Mouse (Mus musculus): ENCODE measurements around the gene Parvb.
"Not testable (repeated sequence)": the region's sequence is repeated elsewhere in the genome, so short reads cannot be mapped to it uniquely, and the experiment has no call there.

The Parvb gene

DNA sequence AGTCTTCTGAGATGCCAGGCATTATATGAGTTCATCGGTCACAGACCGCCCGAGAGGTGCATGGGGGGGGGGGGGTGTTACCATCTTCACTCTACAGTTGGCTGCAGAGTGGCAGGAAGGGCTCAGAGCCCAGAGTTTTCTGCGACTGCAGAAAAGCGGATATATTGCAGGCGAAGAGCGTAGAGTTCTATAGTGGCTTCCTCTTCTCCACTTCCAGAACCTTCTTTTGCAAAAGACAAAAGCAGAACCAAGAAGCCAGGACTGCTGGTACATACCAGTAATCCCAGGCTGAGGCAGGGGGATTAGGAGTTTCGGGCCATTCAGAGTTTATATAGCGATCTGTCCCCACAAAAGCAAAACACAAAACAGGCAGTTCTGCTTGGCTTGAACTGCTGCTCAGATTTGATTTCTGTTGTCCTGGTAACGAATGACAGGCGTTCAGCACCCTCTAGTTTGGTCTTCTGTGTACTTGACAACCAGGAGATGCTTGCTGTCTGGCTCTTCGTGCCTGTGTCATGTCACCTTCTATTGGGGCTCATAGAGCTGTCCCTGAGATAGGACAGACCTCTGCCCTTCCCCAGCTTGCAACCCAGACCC, 24.5 kb downstream of the Parvb start:
- DNase-seq (ENCODE audit: low read depth, low spot score), result no peak

DNA sequence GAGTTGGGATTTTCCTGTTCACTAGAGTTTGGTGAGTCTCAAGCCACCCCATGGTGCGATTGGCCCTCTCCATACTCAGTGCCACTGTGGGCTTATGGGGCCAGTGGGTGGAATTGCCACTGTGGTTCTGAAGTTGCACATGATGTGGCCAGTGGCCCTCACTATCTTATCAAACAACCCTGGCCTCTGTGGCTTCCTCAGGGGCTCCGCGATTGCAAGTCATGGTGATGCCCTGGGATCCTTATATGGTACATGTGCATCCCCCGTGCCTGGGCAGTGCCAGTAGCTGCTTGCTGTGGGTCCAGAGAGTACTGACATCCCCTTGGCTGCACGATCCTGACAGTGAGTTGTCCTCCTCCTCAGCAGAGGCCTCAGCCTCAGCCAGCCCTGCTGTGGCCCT, 25.0 kb downstream of the Parvb start:
- DNase-seq (ENCODE audit: low read depth, low spot score), result no peak

DNA sequence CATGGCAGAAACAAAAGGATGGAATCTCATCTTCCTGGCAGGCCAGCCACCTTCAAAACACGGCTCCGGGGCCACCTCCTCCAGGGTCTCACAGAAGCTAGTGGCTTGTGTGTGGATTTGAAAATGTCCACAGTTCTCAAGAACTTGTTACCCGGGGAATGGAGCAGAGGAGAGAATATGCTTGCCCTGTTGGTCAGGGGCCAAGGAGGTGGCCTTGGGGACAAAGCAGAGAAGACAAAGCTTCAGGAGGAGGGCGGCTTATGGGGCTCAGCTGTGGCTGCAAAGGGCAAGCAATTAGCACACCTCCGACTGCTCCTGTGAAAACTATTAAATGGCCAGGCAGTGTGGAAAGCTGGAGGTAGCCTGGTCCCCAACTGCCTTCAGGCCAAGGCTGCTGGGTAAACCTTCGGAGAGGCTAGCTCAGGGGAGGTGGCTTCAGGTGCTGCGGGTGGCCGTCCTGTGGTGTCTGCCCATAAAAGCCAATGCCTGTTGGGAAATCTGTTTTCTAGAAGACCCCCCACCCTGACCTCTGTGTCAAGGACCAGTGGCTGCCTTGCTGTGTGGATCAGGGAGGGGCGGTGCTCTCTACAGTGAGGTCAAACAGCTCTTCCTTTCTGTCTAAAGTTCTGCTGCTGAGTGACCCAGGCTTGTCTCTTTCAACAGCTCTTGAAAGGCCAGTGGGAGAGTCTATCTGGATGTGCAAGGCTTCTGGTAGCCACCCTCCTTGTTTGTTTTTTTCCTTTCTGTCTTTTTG, 26.9 kb downstream of the Parvb start:
- peak; percentile 48 for DNase-seq (ENCODE audit: low read depth, low spot score)

DNA sequence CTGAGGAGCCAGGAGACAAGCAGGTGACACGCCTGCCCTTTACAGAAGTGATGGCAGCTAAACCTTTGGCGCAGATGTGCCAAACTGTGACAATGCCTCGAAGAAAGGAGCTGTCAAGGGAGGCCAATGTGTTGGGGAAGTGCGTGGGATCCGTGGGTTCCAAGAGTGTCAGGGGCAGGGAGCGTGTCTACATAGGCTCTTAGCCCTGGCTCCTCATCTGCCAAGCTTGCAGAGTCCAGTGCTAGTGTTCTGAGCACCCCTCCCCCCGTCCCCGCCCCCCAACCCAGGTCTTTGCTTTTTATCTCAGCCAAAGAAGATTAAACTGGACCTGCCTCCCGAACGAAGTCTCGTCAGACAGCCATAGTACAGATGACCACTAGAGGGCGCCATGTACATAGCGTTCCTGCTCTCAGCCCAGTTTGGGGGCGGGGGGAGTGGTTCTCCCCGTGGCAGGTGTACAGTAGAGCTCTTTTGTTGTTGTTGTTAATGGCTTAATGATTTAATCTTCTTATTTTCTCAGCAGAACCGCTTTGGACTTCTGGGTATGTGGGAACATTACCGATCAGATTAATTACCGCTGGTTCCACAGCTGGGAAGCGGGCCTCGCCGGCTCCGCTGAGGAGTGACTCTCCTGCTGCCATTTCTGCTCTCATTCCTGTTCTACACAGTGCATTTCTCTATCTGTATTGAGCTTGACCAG, 28.4 kb downstream of the Parvb start:
- DNase-seq (ENCODE audit: low read depth, low spot score), result peak; percentile 68

DNA sequence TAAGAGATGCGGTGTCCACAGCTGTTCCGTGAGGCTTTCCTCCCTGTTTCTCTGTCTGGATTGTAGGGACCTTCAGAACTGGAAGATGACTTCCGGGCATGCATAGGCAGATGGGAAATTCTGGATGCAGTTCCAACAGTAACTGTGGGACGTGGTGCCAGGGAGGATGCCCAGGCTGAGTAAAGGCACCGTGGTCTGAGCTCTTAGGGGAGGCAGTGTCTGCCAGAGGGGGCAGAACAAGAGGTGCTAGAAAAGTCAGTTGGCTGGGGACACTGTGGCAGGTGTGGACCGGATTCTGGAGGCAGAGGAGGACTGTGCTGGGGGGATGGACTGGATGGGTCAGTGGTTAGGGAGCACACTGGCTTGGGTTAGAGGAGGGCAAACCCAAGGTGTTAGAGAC, 30.8 kb downstream of the Parvb start:
- no peak for DNase-seq (ENCODE audit: low read depth, low spot score)

DNA sequence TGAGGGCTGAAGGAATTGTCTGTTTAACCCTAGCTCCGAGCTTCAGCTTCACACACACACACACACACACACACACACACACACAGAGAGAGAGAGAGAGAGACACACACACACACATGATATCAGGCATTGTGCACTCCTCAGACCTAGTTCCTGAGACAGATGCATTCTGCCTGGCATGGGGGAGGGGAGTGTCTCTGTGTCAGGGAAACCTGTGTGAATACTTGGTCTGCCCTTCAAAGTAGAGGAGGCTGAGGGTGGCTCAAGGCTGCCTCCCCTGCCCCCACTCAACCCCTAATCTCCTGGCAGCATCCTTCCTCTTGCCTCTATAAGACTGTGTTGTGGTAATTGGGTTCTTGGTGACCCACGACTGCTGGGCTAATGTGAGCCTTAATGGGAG, 31.7 kb downstream of the Parvb start:
- no peak for DNase-seq (ENCODE audit: low read depth, low spot score)

DNA sequence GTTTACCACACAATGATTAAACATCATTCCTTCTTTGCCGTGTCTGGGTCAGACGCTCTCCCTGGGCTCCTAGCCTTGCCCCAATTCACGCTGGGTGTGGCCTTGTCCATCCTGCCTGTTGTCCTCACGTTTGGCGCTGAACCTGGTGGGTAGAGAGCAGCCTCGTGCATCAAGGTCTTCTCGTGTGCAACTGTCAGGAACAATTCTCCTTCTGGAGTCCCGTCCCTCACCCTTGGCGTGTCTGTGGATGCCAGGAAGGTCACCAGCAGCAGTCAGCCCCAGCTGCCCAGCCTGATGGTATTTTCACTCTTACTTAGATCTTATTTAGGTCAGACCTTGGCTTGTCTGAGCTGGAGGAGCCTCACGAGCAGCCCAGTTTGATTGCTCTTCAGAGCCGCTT, 33.3 kb downstream of the Parvb start:
- DNase-seq (ENCODE audit: low read depth, low spot score), result no peak

DNA sequence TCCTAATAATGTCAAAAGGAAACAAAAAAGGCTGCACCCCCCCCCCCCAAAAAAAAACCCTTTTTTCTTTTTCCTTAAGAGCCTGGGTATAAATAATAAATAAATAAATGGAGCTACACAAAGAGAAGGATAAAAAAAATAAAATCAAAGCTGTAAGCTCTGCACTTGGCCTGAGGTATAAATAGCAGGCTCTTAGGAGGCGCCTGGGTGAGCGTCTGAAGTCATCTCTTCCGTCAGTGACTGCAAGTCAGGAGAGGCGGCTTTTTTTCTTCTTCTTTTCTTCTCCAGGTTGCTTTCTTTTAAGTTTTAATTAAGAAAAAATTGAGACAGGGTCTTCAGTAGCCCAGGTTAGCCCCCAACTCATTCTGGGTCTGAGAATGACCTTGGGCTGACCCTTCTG, 34.4 kb downstream of the Parvb start:
- no peak for DNase-seq (ENCODE audit: low read depth, low spot score)

DNA sequence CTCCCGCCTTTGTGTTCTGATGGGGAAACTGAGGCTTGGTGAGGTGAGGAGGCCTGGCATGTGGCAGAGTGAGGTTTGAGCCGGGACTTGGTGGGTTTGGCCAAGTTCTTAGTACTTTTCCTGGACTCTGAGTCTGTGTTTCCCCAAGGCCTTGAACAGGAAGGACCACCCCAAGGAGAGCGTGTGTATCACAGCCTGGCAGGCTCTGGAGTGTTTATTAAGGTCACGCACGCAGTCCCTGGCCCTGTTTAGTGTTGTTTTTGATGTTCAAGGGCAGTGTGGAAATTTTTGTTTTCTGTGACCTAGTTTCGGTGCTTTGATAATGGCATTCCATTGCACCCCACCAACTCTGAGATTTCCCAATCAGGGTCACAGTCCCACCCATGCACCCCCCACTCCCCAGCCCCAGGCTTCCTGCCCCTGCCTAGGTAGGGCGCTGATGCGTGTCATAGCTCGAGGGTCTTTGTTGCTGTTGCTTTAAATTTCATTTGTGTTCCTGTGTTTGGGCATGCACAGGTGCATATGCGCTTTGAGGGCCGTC, 35.9 kb downstream of the Parvb start:
- no peak for DNase-seq (ENCODE audit: low read depth, low spot score)

DNA sequence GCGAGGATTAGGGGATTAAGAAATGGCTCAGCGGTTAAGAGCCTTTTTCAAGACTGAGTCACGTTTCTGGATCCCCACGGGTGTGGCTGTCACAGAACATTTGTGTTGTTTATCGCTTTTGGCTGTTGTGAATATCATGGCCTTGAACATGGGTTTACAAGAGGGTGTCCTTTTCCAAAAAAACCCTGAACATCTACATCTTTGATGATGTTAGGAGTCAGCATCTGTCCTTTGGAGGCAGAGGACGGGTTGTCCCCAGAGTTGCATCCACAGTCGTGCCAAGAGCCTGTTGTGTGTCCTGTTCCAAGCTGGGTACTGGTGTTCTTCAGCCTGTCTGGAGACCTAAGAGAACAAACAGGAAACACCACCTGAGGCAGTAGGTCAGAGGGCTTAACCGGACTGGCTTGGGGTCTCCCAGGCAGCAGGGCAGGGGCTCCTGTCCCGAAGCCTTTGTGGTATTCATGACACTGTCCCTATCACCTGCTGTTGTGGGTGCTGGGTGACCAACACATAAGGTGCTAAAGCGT, 37.3 kb downstream of the Parvb start:
- no peak for DNase-seq (ENCODE audit: low read depth, low spot score)

DNA sequence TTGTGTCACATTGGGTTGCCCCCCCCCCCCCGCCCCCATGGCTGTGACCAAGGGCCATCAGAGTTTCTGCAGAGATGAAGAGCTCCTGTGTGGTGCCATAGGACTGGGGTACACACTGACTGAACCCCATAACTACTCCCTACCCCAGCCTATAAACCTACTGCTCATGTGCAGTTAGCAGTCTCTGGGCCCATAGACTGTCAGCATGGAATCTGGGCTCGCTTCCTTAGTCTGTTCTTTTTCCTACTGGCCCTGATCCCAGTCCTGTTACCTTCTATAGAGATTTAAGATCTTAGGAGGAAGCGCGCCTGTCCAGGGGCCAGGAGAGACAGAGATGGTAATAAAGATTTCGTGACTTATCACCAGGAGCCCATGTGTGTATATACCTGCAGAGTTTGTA, 38.2 kb downstream of the Parvb start:
- DNase-seq (ENCODE audit: low read depth, low spot score), result no peak

DNA sequence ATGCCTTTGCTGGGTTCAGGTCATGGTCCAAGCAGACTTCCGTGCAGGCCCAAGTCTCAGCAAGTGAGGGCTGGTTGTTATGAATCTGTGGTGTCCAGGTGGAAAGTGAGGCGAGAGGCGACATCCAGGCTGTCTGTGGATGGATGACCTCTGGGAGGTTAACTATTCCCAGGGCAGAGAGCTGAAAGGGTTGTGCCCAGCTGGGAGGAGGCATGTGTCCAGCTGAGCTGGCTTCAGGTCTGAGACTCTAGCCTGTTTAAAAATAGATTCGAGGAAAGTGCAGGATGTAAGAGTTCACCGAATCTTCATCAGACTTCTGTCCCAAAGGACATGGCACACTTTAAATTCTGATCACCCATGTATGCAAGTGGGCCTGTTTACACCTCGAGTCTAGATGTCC, 38.6 kb downstream of the Parvb start:
- DNase-seq (ENCODE audit: low read depth, low spot score), result no peak

DNA sequence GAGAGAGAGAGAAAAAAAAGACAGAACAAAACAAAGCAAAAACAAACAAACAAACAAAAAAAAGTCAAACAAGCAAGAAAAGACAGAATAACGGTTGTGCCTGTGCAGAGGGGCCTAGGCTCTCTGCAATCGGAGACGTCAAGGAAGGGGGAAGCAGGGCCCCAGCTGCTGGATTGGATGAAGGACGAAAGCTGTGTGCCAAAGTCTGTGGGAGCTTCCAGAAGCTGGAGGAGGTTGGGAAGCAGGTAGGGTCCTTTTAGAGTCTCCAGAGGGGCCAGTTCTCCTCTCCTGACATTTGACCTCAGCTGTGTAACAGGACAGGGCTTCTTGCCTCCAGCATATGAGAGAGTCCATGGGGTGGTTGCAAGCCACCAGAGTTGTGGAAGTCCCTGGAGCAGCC, 44.2 kb downstream of the Parvb start:
- no peak for DNase-seq (ENCODE audit: low read depth, low spot score)

DNA sequence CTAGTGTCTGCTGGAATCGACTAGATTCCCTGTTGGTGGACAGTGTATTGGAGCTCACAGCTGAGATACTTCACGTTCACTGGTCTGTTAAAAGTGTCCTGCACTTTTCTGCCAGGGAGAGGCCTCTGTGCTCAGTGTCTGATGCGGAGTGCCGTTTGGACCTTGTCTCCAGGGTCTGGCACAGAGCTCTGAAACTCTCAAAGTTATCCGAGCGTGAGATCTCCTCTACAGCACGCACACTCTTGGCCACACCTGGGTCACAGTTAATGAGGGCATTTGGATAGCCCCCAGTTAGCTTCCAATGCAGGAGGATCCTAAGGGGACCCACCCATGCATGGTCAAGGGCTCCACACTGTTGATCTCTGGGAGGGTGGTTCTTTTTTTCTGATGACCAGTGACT, 46.2 kb downstream of the Parvb start:
- no peak for DNase-seq (ENCODE audit: low read depth, low spot score)

DNA sequence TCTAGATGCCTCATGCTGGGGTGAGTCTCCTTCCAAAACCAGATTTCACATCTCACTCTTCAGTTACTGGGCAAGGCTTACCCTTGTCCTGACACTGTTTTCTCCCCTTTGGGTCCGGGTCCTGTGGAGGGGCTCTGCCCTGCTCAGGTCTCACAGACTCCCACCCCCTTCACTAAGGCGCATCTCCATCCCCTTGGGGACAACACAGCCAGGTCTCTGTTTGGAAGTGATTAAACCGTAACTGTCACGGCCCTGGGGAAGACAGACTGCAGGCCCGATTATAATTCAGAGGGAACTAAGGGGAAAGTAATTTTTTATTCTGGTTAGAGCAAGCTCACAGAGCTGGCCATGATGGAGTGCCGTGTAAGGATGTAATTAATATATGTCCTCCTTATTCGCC, 46.8 kb downstream of the Parvb start:
- no peak for DNase-seq (ENCODE audit: low read depth, low spot score)

DNA sequence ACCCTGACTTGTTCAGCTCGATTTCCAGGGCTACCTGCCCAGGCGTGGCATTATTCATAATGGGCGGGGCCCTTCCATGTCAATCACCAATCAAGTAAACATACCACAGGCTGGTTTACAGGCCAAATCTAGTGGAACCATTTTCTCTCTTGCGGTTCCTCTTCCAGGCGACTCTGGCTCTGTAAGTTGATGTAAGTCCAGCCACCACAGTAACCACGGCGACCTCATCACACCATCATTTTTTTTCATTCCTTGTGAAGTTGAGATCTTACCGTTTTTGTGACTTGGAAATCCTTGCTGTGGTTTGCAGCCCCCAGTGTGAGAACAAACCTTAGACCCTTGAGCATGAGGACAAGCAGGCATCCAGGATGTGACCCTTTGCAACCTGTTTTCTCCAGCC, 48.5 kb downstream of the Parvb start:
- peak; percentile 82 for DNase-seq (ENCODE audit: low read depth, low spot score)

DNA sequence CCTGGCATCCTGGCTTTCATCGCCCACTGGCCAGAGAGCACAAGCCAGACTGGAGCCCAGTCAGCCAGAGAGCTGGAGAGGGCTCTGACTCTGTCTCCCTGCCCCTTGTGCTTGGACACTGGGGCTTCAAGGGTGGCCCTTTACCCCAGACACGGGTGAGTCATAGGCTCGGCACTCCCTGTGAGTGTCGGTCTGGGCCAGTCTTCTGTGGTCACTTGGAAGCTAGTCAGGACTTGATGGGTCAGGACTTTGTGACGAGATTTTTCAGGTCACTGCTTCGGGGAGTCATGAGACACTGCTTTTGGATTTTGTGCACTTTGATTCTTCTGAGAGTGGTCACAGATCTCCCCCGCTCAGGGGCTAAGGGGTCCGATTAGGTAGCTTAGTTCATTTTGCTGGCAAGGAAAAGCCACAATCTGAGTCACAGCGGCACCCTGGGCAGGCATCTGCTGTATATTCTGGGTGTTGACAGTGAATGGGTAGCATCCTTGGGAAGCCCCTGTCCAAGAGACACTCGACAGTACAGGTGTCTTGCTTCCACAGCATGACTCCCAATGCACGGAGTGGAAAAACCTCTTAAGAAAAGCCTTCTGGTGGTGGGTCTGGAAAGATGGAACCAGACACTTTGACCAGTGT, 49.0 kb downstream of the Parvb start:
- peak; percentile 91 for DNase-seq (ENCODE audit: low read depth, low spot score)

DNA sequence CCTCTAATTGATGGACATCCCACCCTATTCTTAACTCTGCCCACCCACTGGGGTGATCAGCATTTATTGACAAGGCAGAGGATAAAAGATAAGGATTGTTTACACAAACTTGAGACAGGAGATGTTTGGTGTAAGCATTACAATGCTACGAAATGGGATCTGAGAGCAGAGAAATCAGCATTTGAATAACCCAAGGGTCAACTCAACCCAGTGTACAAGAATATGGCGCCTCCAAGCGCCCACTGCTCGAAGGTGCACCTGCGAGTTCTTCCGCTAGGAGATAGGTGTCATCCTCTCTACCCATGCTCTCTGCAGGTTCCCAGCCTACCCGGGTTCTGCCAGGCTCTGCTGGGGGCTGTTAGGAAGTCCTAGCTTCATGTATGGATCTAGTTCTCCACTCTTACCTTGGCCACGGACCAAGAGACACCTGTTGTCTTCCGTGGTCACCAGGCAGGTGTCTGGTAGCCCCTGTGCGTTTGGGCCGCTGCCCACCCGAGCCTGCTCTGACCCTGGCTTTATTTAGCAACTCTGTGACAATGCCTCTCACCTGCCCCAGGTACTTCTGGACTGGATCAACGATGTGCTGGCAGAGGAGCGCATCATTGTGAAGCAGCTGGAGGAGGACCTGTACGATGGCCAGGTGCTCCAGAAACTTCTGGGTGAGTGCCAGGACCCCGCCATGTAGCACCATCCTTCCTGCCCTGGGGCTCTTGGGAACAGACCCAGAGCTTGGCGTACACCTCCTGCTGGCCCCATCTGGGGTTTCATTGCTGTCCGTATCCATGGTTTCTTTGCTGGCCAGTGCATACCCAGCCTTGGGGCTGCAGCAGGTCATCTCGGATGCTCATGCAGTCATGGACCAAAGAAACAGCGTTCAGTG, 50.6 kb downstream of the Parvb start:
- no peak for DNase-seq (ENCODE audit: low read depth, low spot score)

DNA sequence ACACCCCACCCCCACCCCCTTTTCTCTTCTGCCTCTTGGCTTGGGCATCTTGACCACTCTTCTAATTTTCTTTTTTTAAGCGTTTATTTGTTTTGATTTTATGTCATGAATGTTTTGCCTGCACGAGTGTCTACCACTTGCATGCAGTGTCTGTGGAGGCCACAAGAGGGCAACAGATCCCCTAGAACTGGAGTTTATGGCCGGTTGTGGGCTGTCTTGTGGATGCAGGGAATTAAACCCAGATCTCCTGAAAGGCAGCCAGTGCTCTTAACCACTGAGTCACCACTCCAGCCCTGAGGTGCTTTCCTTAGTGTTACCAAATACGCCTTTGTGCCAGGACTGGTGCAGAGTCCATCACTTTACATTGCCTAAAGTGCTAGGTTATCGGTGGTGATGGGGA, 52.2 kb downstream of the Parvb start:
- DNase-seq (ENCODE audit: low read depth, low spot score), result peak; percentile 56

DNA sequence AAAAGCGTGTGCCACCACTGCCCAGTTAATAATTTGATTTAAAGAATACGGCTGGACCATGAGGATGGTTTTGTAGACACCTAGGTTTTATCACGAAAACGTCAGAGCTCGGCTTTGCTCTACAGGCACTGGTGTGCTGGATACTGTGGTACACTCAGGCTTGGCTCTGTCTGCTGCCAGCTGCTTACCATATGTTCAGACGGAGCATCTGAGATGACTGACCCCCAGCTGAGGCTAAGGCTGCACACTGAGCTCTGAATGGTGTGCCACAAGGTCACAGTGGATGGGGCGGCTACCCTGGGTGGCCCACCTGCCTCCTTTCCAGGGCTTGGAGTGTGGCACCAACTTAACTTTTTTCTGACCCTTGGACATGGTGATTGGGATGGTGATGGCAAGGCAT, 53.6 kb downstream of the Parvb start:
- DNase-seq (ENCODE audit: low read depth, low spot score), result no peak

DNA sequence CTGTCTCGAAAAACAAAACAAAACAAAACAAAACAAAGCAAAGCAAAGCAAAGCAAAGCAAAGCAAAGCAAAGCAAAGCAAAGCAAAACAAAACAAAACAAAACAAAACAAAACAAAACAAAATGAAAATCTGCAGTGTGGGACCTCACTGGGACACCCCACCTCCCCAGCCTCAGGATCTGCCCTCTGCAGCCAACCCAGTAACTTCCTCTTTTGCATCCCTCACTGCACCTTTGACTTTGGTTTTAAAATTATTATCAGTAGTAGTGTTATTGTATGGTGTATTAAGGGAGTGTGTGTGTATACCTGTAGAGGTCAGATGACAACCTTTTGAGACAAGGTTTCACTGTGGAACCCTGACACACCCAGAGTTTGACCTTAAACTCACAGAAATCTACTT, 57.1 kb downstream of the Parvb start:
- not testable (repeated sequence) for DNase-seq (ENCODE audit: low read depth, low spot score)

All from 3T3-L1 (cell line).